Mouse (Mus musculus) neural tube, embryonic 11.5 days (tissue): ENCODE data around the gene Ptgis. TPM values are rescaled to one million over a fixed set of nuclear protein-coding genes. Genes with fewer than 3 reads are reported as not detected.

ENCODE experiments used
- ATAC-seq: fragments of 200-750 bp; cut with Nextera tagmentation; 2 replicates; pipeline ENCODE4 v1.8.0; 2017; ENCODE audit warnings: moderate number of reproducible peaks, mild to moderate bottlenecking, moderate TSS enrichment, moderate library complexity; ENCODE audit not compliant: insufficient read depth, low FRiP score, low TSS enrichment
- DNase-seq: peaks from one replicate; pipeline ENCODE4 v3.0.0-alpha.2; 2015; ENCODE audit warnings: low spot score
- H3K27ac ChIP-seq: fragments of 300-500 bp; sonication (generic); 2 replicates; pipeline ENCODE4 v1.5.1; 2014; ENCODE audit warnings: low read depth, mild to moderate bottlenecking, low read length
- H3K27me3 ChIP-seq: fragments of 300-500 bp; sonication (generic); 2 replicates; pipeline ENCODE4 v1.6.1; 2014; ENCODE audit warnings: mild to moderate bottlenecking, low read length, mixed read lengths; ENCODE audit not compliant: control insufficient read depth, insufficient read depth
- H3K36me3 ChIP-seq: fragments of 300-500 bp; sonication (generic); 2 replicates; pipeline ENCODE4 v1.6.1; 2014; ENCODE audit warnings: mild to moderate bottlenecking, low read length, moderate library complexity, mixed read lengths; ENCODE audit not compliant: control insufficient read depth, insufficient read depth
- H3K4me1 ChIP-seq: fragments of 300-500 bp; sonication (generic); 2 replicates; pipeline ENCODE4 v1.6.1; 2014; ENCODE audit warnings: low read length, mixed read lengths; ENCODE audit not compliant: control insufficient read depth, insufficient read depth
- H3K4me2 ChIP-seq: fragments of 300-500 bp; sonication (generic); 2 replicates; pipeline ENCODE4 v1.6.1; 2014; ENCODE audit warnings: low read depth, mild to moderate bottlenecking, moderate library complexity
- H3K4me3 ChIP-seq: fragments of 300-500 bp; sonication (generic); 2 replicates; pipeline ENCODE4 v1.5.1; 2014; ENCODE audit warnings: low read depth, low read length
- H3K9ac ChIP-seq: fragments of 300-500 bp; sonication (generic); 2 replicates; pipeline ENCODE4 v1.6.1; 2014; ENCODE audit warnings: mild to moderate bottlenecking, low read length
- H3K9me3 ChIP-seq: fragments of 300-500 bp; sonication (generic); 2 replicates; pipeline ENCODE4 v1.6.1; 2016; ENCODE audit warnings: low read length; ENCODE audit not compliant: control insufficient read depth
- WGBS: fragments of 180-500 bp; shearing (Covaris S2); extraction: QIAGEN DNeasy Blood & Tissue Kit; methylation state at CpG from one replicate; pipeline ENCODE4 v1.1.7; 2014; 5-methylcytosine and 5-hydroxymethylcytosine counted together
- polyA plus RNA-seq: library from polyadenylated mRNA; unstranded; fragments of >200 nt; fragmentation: Nextera tagmentation; extraction: Ambion mirVana; gene quantifications from 2 replicates; pipeline ENCODE4 v1.2.1, GENCODE M21; 2014

The Ptgis gene
- polyA plus RNA-seq, 1 experiment from 2014 or later, result 10.6 TPM

DNA sequence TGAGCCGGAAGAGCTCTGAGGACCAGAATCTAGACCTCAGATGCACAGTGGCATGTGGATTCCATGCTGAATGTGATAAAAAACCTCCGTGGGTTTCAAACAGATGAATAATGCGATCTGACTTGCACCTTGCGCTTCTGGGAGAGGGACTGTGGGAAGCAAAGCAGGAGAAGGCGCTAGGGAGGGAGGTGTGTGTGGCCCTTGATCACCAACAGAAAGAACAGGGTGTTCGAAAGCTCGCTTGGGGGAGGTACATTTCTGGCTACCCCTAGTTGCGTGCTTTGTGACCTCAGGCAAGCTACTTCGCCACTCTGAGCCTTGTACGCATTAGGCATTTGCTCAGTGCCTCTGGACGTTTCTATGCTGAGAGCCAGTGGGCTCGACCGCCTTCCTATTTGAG is 54.4 kb downstream of the Ptgis start:
- no peak for ATAC-seq
- H3K4me2 ChIP-seq, result no peak overlapping the region
- no peak overlapping the region for H3K27ac ChIP-seq
- H3K9ac ChIP-seq, result no peak overlapping the region
- WGBS, result 63% methylated on average over 13 of the region's 13 CpGs
- DNase-seq, result no peak
- H3K4me3 ChIP-seq, result no peak overlapping the region
- peaks cover 12% of the 10 kb centered on the region for H3K4me1 ChIP-seq
- H3K36me3 ChIP-seq, result no peaks in the 10 kb centered on the region
- H3K9me3 ChIP-seq, result no peaks in the 10 kb centered on the region
- H3K27me3 ChIP-seq, result peaks cover 35% of the 10 kb centered on the region

DNA sequence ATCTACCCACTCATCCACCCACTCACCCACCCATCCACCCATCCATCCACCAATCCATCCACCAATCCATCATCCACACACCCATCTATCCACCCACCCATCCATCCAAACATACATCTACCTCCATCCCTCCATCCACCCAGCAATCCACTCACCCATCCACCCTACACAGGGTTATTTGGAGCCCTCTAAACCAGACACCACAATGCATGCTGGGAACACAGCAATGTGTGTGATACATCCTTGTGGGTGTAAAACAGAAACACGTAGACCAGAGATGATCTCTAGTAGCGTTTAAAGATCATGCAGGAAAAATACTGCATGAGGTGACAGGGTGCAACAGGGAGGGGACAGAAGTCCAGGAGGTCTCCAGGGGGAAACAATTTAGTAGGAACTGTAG is 55.0 kb downstream of the Ptgis start:
- no peak overlapping the region for H3K9ac ChIP-seq
- no peak for ATAC-seq
- H3K4me1 ChIP-seq, result peaks cover 9% of the 10 kb centered on the region
- no peaks in the 10 kb centered on the region for H3K36me3 ChIP-seq
- H3K4me3 ChIP-seq, result no peak overlapping the region
- WGBS, result 92% methylated on average over 2 of the region's 2 CpGs
- DNase-seq, result no peak
- no peak overlapping the region for H3K4me2 ChIP-seq
- no peak overlapping the region for H3K27ac ChIP-seq
- no peaks in the 10 kb centered on the region for H3K9me3 ChIP-seq
- peaks cover 29% of the 10 kb centered on the region for H3K27me3 ChIP-seq

DNA sequence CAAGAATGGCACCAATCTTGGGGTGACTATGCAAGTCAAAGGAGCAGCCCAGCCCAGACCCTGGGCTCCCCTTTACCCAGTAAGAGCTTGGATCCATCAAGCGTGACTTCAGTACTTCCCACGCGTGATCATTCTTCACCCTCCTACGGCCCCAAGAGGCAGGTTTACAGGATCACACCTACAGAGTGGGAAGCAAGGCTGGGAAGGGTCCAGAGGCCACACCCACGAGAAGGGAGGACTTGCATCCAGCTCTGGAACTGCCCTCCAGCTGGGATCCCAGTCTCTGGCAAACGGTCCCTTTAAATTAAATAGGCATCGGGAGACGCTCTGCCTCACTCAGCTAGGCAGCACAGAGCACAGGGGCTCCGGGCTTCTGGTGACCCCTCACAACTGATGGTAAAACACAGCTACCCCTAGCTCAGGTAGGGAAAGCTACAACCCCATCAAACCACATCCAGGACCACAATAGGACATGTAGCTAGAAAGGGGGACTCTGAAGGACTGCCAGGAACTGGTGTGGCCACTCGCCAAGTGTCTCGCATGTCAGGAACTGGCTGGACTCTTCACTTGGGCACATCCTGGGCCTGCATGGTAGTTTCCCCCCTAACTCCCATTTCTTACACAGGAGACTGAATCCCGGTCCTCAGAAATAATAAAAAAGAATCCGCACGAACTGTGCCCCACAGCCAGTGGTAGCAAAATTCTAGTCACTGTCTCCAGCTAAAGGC is 58.6 kb downstream of the Ptgis start:
- H3K27ac ChIP-seq, result no peak overlapping the region

DNA sequence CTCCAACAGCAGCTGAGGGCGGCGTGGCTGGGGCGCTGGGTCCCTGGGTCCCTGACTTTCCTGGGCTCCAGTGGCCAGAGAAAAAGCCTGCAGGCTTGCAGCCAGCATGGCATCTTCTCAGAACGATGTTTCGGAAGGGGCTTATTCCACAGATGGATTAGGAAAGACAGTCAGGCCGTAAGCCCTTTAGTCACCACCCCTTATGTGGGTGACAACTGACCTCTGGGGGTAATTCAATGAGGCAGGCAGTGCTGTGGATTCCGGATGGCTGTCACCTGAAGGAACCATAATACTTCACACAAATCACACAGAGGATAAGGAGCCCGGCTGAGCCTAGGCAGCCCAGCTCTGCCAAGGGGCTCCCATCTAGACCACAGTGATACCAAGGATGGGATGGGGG is 59.3 kb downstream of the Ptgis start:
- ATAC-seq, result no peak
- H3K9ac ChIP-seq, result no peak overlapping the region
- 78% methylated on average over 8 of the region's 8 CpGs for WGBS
- H3K4me3 ChIP-seq, result no peak overlapping the region
- DNase-seq, result no peak
- no peaks in the 10 kb centered on the region for H3K4me1 ChIP-seq
- no peaks in the 10 kb centered on the region for H3K9me3 ChIP-seq
- H3K27ac ChIP-seq, result no peak overlapping the region
- no peaks in the 10 kb centered on the region for H3K27me3 ChIP-seq
- H3K4me2 ChIP-seq, result no peak overlapping the region
- no peaks in the 10 kb centered on the region for H3K36me3 ChIP-seq

More for the DNA sequence above, 58.6 kb downstream of the Ptgis start:
- no peaks in the 10 kb centered on the region for H3K9me3 ChIP-seq
- H3K9ac ChIP-seq, result no peak overlapping the region
- H3K4me2 ChIP-seq, result no peak overlapping the region
- H3K4me3 ChIP-seq, result no peak overlapping the region
- H3K36me3 ChIP-seq, result no peaks in the 10 kb centered on the region
- WGBS, result 85% methylated on average over 14 of the region's 14 CpGs
- ATAC-seq (no peak), DNase-seq (no peak)
- H3K27me3 ChIP-seq, result no peaks in the 10 kb centered on the region
- no peaks in the 10 kb centered on the region for H3K4me1 ChIP-seq

DNA sequence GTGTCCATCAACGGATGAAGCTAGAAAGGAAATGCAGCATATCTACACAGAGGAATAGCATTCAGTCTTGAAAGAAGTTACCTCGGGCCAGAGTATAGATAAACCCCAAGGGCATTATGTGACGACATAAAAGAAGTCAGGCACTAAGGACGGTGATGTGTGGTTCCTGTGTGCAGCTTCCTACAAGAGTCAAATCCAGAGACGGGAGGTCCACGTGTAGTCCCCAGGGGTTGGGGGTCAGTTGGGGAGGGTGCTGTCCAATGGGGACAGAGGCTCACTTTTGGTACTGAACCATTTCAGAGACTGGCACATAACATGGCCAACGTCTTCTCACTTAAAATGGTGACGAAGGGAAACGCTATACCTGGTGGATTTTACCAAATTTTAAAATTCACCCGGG is 61.1 kb downstream of the Ptgis start:
- H3K4me2 ChIP-seq, result no peak overlapping the region
- no peak overlapping the region for H3K27ac ChIP-seq
- no peaks in the 10 kb centered on the region for H3K27me3 ChIP-seq
- no peak for DNase-seq
- no peaks in the 10 kb centered on the region for H3K9me3 ChIP-seq
- 90% methylated on average over 10 of the region's 10 CpGs for WGBS
- H3K4me1 ChIP-seq, result no peaks in the 10 kb centered on the region
- H3K4me3 ChIP-seq, result no peak overlapping the region
- no peak overlapping the region for H3K9ac ChIP-seq
- ATAC-seq, result no peak
- no peaks in the 10 kb centered on the region for H3K36me3 ChIP-seq

DNA sequence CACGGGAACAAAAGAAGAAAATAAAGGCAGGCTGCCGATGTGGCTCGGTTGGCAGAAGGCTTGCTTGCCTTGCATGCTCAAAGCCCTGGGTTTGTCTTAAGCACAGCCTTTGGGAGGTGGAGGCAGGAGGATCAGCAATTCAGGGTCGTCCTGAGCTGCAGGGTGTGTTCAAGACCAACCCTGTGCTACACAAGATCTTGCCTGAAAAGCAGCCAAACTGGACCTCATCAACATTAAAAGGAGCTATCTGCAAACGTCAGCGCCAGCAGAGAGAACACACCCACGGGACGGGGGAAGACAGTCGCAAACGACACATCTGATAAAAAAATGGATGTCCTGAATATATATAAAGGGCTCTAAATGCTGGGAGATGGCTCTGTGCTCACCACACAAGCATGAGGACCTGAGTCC is 63.2 kb downstream of the Ptgis start:
- H3K27me3 ChIP-seq, result no peaks in the 10 kb centered on the region
- H3K36me3 ChIP-seq, result no peaks in the 10 kb centered on the region
- H3K4me1 ChIP-seq, result no peaks in the 10 kb centered on the region
- WGBS, result 77% methylated on average over 10 of the region's 10 CpGs
- H3K9ac ChIP-seq, result no peak overlapping the region
- no peak overlapping the region for H3K4me2 ChIP-seq
- ATAC-seq, result no peak
- no peaks in the 10 kb centered on the region for H3K9me3 ChIP-seq
- H3K27ac ChIP-seq, result no peak overlapping the region
- no peak overlapping the region for H3K4me3 ChIP-seq
- DNase-seq, result no peak

DNA sequence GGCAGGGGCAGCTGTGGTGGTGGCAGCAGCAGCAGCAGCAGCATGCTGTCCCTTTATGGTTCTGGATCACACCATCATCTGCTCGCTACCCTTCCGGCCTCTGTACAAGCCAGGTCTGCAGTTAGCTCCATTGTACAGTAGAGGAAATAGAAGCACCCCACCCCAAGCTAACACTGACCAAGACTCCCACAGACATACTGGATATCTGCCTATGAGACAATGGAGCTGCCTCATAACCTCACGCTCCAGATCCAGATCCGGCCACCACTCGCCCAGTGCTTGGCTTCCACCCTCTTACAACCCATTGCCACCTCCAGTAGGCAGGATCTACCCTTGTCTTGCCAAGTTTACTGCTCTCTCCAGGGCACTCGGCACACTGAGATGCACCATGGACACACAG is 65.1 kb downstream of the Ptgis start:
- Histone ChIP-seq H3K27me3 (no peaks in the 10 kb centered on the region), H3K36me3 (no peaks in the 10 kb centered on the region), H3K4me3 (no peak overlapping the region), H3K27ac (no peak overlapping the region), H3K4me1 (no peaks in the 10 kb centered on the region), H3K9me3 (no peaks in the 10 kb centered on the region), H3K9ac (no peak overlapping the region), H3K4me2 (no peak overlapping the region)
- no peak for DNase-seq
- WGBS, result 93% methylated on average over 6 of the region's 6 CpGs
- ATAC-seq, result no peak

DNA sequence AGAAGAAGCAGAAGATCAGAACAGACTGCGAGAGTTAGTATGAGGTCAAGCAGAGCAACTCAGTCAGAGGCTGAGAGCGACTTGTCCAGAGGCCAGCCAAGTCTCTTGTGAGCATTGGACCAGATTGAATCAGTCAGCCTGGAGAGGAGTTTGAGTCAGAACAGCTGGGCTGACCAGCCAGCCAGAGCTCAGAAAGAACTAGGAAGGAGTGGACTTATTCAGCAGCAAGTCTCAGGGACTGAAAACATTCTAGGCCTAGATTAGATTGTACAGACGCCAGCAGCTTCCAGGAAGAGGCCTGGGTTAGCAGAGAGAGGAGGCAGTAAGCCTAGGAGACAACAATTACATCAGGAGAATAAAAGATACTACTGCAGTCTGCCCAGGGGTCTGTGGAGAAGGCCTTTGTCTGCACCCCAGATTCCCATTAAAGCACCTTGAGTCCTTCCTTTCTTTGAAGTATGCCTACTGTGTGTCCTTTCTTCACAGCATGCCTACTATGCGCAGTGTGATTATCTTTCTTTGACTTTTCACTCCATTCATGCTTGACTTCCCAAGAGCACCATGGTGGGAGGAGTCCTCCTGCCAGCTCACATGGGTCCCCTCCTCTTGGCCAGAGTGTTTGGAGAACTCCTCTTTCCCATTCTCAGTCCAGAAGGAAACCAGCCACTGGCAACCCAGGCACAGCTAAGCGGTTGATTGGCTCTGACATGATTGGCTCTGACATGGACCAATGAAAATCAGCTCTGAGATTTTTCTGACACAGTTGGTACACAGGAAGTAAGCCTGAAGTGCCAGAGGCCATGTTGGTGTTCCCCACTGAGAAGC is 67.1 kb downstream of the Ptgis start:
- DNase-seq (no peak), ATAC-seq (no peak)
- Histone ChIP-seq H3K36me3 (no peaks in the 10 kb centered on the region), H3K27me3 (no peaks in the 10 kb centered on the region), H3K4me3 (no peak overlapping the region), H3K4me2 (no peak overlapping the region), H3K9me3 (no peaks in the 10 kb centered on the region), H3K9ac (no peak overlapping the region), H3K27ac (no peak overlapping the region), H3K4me1 (no peaks in the 10 kb centered on the region)
- 84% methylated on average over 5 of the region's 5 CpGs for WGBS
